Mouse (Mus musculus) limb, embryonic 11.5 days (tissue): ENCODE measurements around the gene Mettl13. TPM values are rescaled to one million over a fixed set of nuclear protein-coding genes. Genes with fewer than 3 reads are reported as not detected.

Experiments used
- ATAC-seq: fragments of 200-750 bp; cut with Nextera tagmentation; 2 replicates; pipeline ENCODE4 v1.8.0; 2017; ENCODE audit warnings: low read depth; ENCODE audit not compliant: insufficient number of reproducible peaks, low FRiP score, low TSS enrichment
- DNase-seq: peaks from one replicate; pipeline ENCODE4 v3.0.0-alpha.2; 2015; ENCODE audit warnings: low spot score
- H3K27ac ChIP-seq: fragments of 300-500 bp; sonication (generic); replicated peaks from 2 replicates; pipeline ENCODE4 v1.5.1; 2014; ENCODE audit warnings: low read depth, mild to moderate bottlenecking, low read length
- H3K27me3 ChIP-seq: fragments of 300-500 bp; sonication (generic); 2 replicates; pipeline ENCODE4 v1.6.1; 2014; ENCODE audit warnings: mild to moderate bottlenecking, low read length, mixed read lengths; ENCODE audit not compliant: control insufficient read depth, insufficient read depth
- H3K36me3 ChIP-seq: fragments of 300-500 bp; sonication (generic); 2 replicates; pipeline ENCODE4 v1.6.1; 2014; ENCODE audit warnings: mild to moderate bottlenecking, low read length, moderate library complexity, mixed read lengths; ENCODE audit not compliant: control insufficient read depth, insufficient read depth
- H3K4me1 ChIP-seq: fragments of 300-500 bp; sonication (generic); 2 replicates; pipeline ENCODE4 v1.6.1; 2014; ENCODE audit warnings: low read length, mixed read lengths; ENCODE audit not compliant: control insufficient read depth, insufficient read depth
- H3K4me2 ChIP-seq: fragments of 300-500 bp; sonication (generic); 2 replicates; pipeline ENCODE4 v1.6.1; 2014; ENCODE audit warnings: low read depth, mild to moderate bottlenecking, moderate library complexity; ENCODE audit not compliant: severe bottlenecking
- H3K4me3 ChIP-seq: fragments of 300-500 bp; sonication (generic); 2 replicates; pipeline ENCODE4 v1.5.1; 2014; ENCODE audit warnings: low read depth, low read length
- H3K9ac ChIP-seq: fragments of 300-500 bp; sonication (generic); 2 replicates; pipeline ENCODE4 v1.6.1; 2014; ENCODE audit warnings: mild to moderate bottlenecking, low read length
- H3K9me3 ChIP-seq: fragments of 300-500 bp; sonication (generic); 2 replicates; pipeline ENCODE4 v1.6.1; 2016; ENCODE audit warnings: low read length; ENCODE audit not compliant: control insufficient read depth
- WGBS: fragments of 180-500 bp; shearing (Covaris S2); extraction: QIAGEN DNeasy Blood & Tissue Kit; methylation state at CpG from one replicate; pipeline ENCODE4 v1.1.7; 2014; 5-methylcytosine and 5-hydroxymethylcytosine counted together
- polyA plus RNA-seq: library from polyadenylated mRNA; unstranded; fragments of >200 nt; fragmentation: Nextera tagmentation; extraction: Ambion mirVana; gene quantifications from 2 replicates; pipeline ENCODE4 v1.2.1, GENCODE M21; 2014

Gene Mettl13
- polyA plus RNA-seq, result 19.8 and 22.9 TPM in 2 replicates

- Histone ChIP-seq H3K4me1 (no peaks in the 10 kb centered on the region), H3K9ac (peak within 1 kb of the TSS; percentile 67), H3K36me3 (peaks cover 9% of the 10 kb centered on the region; the same call in 1 of the 2 replicates), H3K27ac (no peak within 1 kb of the TSS), H3K9me3 (no peaks in the 10 kb centered on the region), H3K4me3 (peak within 1 kb of the TSS; percentile 70), H3K4me2 (peak within 1 kb of the TSS; percentile 67), H3K27me3 (no peaks in the 10 kb centered on the region)
- peak; percentile 95 for DNase-seq
- ATAC-seq, result peak; percentile 96
- WGBS, result 1% methylated on average over 52 of the region's 52 CpGs
Observed at GRCm38 (mm10) chr1:162548016-162548916, at the start of gene Mettl13. TSS of gene Mettl13 (minus strand) at chr1:162548551.

- no peak overlapping the region for H3K27ac ChIP-seq
- ATAC-seq (no peak), DNase-seq (no peak)
- no peak overlapping the region for H3K4me3 ChIP-seq
- H3K36me3 ChIP-seq, result peaks cover 5% of the 10 kb centered on the region
- no peaks in the 10 kb centered on the region for H3K9me3 ChIP-seq
- no peaks in the 10 kb centered on the region for H3K4me1 ChIP-seq
- 85% methylated on average over 3 of the region's 3 CpGs for WGBS
- no peak overlapping the region for H3K9ac ChIP-seq
- H3K27me3 ChIP-seq, result no peaks in the 10 kb centered on the region
- H3K4me2 ChIP-seq, result no peak overlapping the region
Observed at GRCm38 (mm10) chr1:162597379-162598102, 49.2 kb upstream of the Mettl13 start.

GRCm38 (mm10) chr1:162590415-162590997 lies 42.2 kb upstream of the Mettl13 start:
- no peak for DNase-seq
- no peak overlapping the region for H3K4me3 ChIP-seq
- ATAC-seq, result no peak
- no peak overlapping the region for H3K27ac ChIP-seq
- H3K4me1 ChIP-seq, result peaks cover 4% of the 10 kb centered on the region; the same call in 1 of the 2 replicates
- no peak overlapping the region for H3K4me2 ChIP-seq
- no peak overlapping the region for H3K9ac ChIP-seq
- no peaks in the 10 kb centered on the region for H3K9me3 ChIP-seq
- no peaks in the 10 kb centered on the region for H3K27me3 ChIP-seq
- WGBS, result 71% methylated on average over 8 of the region's 8 CpGs
- no peaks in the 10 kb centered on the region; the same call in none of the 2 replicates for H3K36me3 ChIP-seq

- no peak overlapping the region for H3K4me3 ChIP-seq
- peak; percentile 39; the same call in 1 of the 2 replicates for ATAC-seq
- WGBS, result 8% methylated on average over 9 of the region's 9 CpGs
- H3K36me3 ChIP-seq, result peaks cover 2% of the 10 kb centered on the region; the same call in 1 of the 2 replicates
- H3K4me2 ChIP-seq, result no peak overlapping the region
- no peaks in the 10 kb centered on the region for H3K27me3 ChIP-seq
- no peak overlapping the region for H3K27ac ChIP-seq
- H3K9me3 ChIP-seq, result no peaks in the 10 kb centered on the region
- peaks cover 4% of the 10 kb centered on the region; the same call in 1 of the 2 replicates for H3K4me1 ChIP-seq
- DNase-seq, result peak; percentile 59
- no peak overlapping the region for H3K9ac ChIP-seq
Observed at GRCm38 (mm10) chr1:162589443-162589842, 41.1 kb upstream of the Mettl13 start.

DNA sequence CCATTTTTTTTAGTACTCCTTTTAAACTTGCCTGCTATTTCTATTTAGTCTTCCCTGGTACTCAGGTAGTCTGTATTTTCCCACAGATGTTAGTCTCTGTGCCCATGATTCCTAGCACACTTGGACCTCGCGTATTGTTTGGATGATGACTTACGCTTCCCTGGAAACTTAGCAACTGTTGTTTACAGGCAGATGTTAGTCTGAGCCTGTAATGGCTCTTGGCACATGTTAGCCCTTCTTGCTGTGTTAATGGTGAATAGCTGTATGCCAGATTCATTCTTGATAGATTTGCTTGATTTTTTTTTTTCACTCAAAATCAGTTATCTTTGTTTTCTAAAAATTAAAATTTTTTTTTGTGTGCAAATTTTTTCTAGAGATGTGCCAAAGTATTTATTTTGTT lies 40.3 kb upstream of the Mettl13 start:
- 88% methylated on average over 3 of the region's 3 CpGs for WGBS
- Histone ChIP-seq H3K36me3 (peaks cover 2% of the 10 kb centered on the region; the same call in 1 of the 2 replicates), H3K27me3 (no peaks in the 10 kb centered on the region), H3K4me3 (no peak overlapping the region), H3K27ac (no peak overlapping the region), H3K9me3 (no peaks in the 10 kb centered on the region), H3K9ac (no peak overlapping the region), H3K4me1 (peaks cover 4% of the 10 kb centered on the region; the same call in 1 of the 2 replicates), H3K4me2 (no peak overlapping the region)
- DNase-seq (no peak), ATAC-seq (no peak)

DNA sequence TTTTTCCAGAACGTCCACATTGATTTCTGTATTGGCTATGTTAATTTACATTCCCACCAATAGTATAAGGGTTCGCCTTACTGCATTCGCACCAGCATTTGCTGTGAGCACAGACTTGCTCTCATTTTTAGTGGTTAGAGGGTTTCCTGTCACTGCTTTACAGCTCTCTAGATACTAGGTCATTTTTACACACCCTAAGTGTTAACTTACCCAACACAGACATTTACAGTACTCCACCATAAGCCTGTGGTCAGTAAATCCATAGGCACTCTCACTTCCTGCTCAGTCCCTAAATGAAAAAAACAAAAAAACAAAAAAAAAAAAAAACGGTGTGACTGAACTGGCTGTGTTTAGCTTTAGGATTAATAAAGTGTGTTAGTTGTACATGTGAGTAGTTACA lies 37.9 kb upstream of the Mettl13 start:
- Histone ChIP-seq H3K9me3 (no peaks in the 10 kb centered on the region), H3K27ac (no peak overlapping the region), H3K9ac (no peak overlapping the region), H3K4me2 (no peak overlapping the region), H3K4me3 (no peak overlapping the region), H3K4me1 (peaks cover 4% of the 10 kb centered on the region; the same call in 1 of the 2 replicates), H3K36me3 (peaks cover 2% of the 10 kb centered on the region; the same call in 1 of the 2 replicates), H3K27me3 (no peaks in the 10 kb centered on the region)
- 86% methylated on average over 4 of the region's 4 CpGs for WGBS
- no peak for ATAC-seq
- no peak for DNase-seq

DNA sequence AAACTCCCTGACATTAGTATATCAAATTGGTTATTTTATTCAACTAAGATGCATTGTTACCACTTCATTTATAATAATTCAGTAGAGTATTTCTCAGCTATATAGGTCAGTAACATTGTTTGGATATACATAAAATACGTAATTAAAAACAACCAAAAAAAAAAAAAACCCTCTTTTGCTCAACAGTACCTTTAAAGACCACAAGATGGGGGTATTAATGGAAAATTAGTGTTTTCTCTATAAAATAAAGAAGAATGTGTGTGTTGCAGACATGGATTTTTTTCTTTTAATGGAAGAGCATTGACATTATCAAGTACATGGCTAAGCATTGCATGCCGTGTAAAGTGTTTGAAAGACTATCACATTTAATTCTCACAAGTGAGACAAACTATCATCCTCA lies 34.5 kb upstream of the Mettl13 start:
- Histone ChIP-seq H3K27ac (no peak overlapping the region), H3K4me2 (no peak overlapping the region), H3K9ac (no peak overlapping the region), H3K27me3 (no peaks in the 10 kb centered on the region), H3K4me1 (no peaks in the 10 kb centered on the region), H3K36me3 (peaks cover 3% of the 10 kb centered on the region; the same call in 1 of the 2 replicates), H3K4me3 (no peak overlapping the region), H3K9me3 (no peaks in the 10 kb centered on the region)
- 87% methylated on average over 2 of the region's 2 CpGs for WGBS
- ATAC-seq, result no peak
- DNase-seq, result no peak

DNA sequence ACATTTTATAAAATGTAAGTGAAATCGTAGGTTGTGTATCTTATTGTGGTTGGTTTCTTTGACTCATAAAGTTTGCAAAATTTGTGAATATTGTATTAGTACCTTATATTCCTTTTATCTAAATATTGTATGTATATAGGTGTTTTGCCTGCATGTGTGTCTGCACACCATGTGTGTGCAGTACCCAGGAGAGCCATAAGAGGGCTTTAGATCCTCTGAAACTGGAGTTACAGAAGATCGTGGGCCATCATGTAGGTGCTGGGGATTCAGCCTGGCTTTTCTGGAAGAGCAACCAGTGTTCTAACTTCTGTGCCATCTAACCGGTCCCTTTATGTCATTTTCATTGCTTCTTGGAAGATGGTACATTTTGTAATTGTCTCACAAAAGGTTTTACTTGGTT lies 26.7 kb upstream of the Mettl13 start:
- Histone ChIP-seq H3K9ac (no peak overlapping the region), H3K9me3 (no peaks in the 10 kb centered on the region; the same call in 1 of the 2 replicates), H3K36me3 (peaks cover 6% of the 10 kb centered on the region; the same call in 1 of the 2 replicates), H3K4me2 (no peak overlapping the region), H3K4me3 (no peak overlapping the region), H3K27me3 (no peaks in the 10 kb centered on the region), H3K4me1 (0 out of 2 replicates have a peak, but pooled peaks cover 3% of the 10 kb centered on the region), H3K27ac (no peak overlapping the region)
- DNase-seq, result no peak
- ATAC-seq, result no peak
- WGBS, result 94% methylated on average over 3 of the region's 3 CpGs
